Mouse (Mus musculus) CH12.LX (cell line): ENCODE measurements at regions not wholly inside any gene's neighbourhood (a gene's known extent, or its start where the extent isn't known, plus 50 kb on each side); places are given as distances from the start of the nearest gene placed in this dataset.

Experiments used
- CTCF ChIP-seq, 2 experiments: IDR thresholded peaks in 1 of 2; conservative IDR thresholded peaks in 1 of 2; 2 replicates each; pipeline ENCODE4 v1.5.1; 2011 to 2012; ENCODE audit warnings: low read depth in 2 of 2, low read length in 2 of 2, improper control_type of control experiment in 1 of 2, inconsistent platforms in 1 of 2, mild to moderate bottlenecking in 1 of 2, moderate library complexity in 1 of 2
- EP300 ChIP-seq: IDR thresholded peaks from 2 replicates; pipeline ENCODE4 v1.6.1; 2011; ENCODE audit warnings: low read length, improper control_type of control experiment
- HCFC1 ChIP-seq: IDR thresholded peaks from 2 replicates; pipeline ENCODE4 v1.6.1; 2012; ENCODE audit warnings: low read depth, mild to moderate bottlenecking, inconsistent platforms, low read length, improper control_type of control experiment
- RCOR1 ChIP-seq: conservative IDR thresholded peaks from 2 replicates; pipeline ENCODE4 v1.6.1; 2012; ENCODE audit warnings: low read depth, mild to moderate bottlenecking, inconsistent platforms, low read length, improper control_type of control experiment
- TCF12 ChIP-seq: IDR thresholded peaks from 2 replicates; pipeline ENCODE4 v1.6.1; 2014; ENCODE audit warnings: low read depth, mild to moderate bottlenecking, inconsistent platforms, low read length, improper control_type of control experiment
- USF2 ChIP-seq: conservative IDR thresholded peaks from 2 replicates; pipeline ENCODE4 v1.6.1; 2011; ENCODE audit warnings: low read depth, low read length, improper control_type of control experiment

DNA sequence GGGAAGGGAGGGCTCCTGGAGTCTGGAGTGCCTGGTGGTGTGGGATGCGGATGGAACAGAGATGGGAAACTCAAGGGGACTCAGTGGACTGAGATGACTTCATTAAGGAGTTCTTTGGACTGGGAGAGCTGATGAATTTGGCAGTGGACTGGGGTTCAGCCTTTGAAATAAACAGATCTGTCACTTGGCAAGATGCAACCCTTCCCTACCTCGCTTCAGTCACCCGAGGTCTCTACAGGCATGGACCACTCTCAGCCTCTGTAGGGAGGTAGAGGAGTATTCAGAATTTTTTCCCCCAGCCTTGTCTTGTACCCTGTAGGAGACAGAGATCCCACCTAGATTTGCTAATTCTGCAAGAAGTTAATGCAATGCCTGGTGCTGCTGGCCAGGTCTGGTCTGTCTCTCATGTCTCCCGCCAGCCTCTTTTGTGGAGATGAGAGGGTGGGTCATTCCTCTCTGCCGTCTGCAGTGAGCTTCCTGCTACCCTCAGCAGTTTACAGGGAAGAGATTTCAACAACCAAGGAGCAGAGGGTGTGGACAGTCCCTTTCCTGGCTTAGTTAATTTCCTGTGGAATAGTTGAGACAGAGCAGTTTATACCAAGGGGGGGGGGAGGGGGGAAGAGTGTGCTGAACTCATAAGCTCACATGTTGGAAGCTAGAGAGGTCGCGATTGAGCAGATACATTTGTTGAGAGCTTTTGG is 261.0 kb downstream of the Rps24 start:
- TF ChIP-seq USF2 (no peak), CTCF (conservative IDR thresholded peaks at IDR 0.05 in 1 of 2, IDR thresholded peaks at IDR 0.05 in 1 of 2; ENCODE audit: low read depth in 2 of 2, low read length in 2 of 2) (no peak), RCOR1 (no peak), EP300 (no peak), HCFC1 (no peak), TCF12 (no peak)
